Mouse (Mus musculus): ENCODE data around the gene Uts2r. TPM values are rescaled to one million over a fixed set of nuclear protein-coding genes. Genes with fewer than 3 reads are reported as not detected.
A peak's percentile ranks its signal among the peaks of the same experiment; 100 is the strongest.

Uts2r gene
- total and polyA plus RNA-seq, 3 experiments: not detected

GRCm38 (mm10) chr11:121112091-121112775, 47.8 kb upstream of the Uts2r start:
- no peak overlapping the region for H3K27ac ChIP-seq (ENCODE audit: control insufficient read depth, low read depth, low read length)
- H3K4me1 ChIP-seq (ENCODE audit: control insufficient read depth in 1 of 2, insufficient read depth in 2 of 2, low read length in 2 of 2): peaks cover 5 to 17% of the 10 kb centered on the region in 2 experiments
- no peaks in the 10 kb centered on the region; a peak in 1 of 4 replicates for H3K27me3 ChIP-seq (ENCODE audit: control insufficient read depth in 1 of 2, insufficient read depth in 2 of 2, low read length in 2 of 2)
- DNase-seq (ENCODE audit: low read depth, low spot score): no peak
- H3K9me3 ChIP-seq (replicated peaks; ENCODE audit: insufficient read depth, low read length): no peaks in the 10 kb centered on the region
- no peak overlapping the region for H3K9ac ChIP-seq (ENCODE audit: control insufficient read depth, low read depth, low read length, poor library complexity, severe bottlenecking)
- H3K4me3 ChIP-seq (ENCODE audit: control insufficient read depth in 1 of 2, insufficient read depth in 1 of 2, low read depth in 2 of 2, low read length in 2 of 2): no peak overlapping the region
- peaks cover 11% of the 10 kb centered on the region for H3K79me2 ChIP-seq (ENCODE audit: control insufficient read depth, insufficient read depth, low read length, poor library complexity)
- TF ChIP-seq ZMIZ1 (IDR thresholded peaks at IDR 0.05; ENCODE audit: low read depth, low read length): no peak
- H3K36me3 ChIP-seq (ENCODE audit: control insufficient read depth in 1 of 2, insufficient read depth in 2 of 2, low read length in 2 of 2): peaks cover 0 to 13% of the 10 kb centered on the region in 2 experiments; a peak in 2 of 4 replicates

- peak; percentile 93 for DNase-seq (ENCODE audit: low read depth, low spot score)
- Histone ChIP-seq H3K36me3 (ENCODE audit: control insufficient read depth in 1 of 2, insufficient read depth in 2 of 2, low read length in 2 of 2) (peaks cover 0 to 25% of the 10 kb centered on the region in 2 experiments; a peak in 2 of 4 replicates), H3K9ac (ENCODE audit: control insufficient read depth, low read depth, low read length, poor library complexity, severe bottlenecking) (peak overlapping the region; percentile 89), H3K27me3 (ENCODE audit: control insufficient read depth in 1 of 2, insufficient read depth in 2 of 2, low read length in 2 of 2) (no peaks in the 10 kb centered on the region), H3K9me3 (replicated peaks; ENCODE audit: insufficient read depth, low read length) (no peaks in the 10 kb centered on the region), H3K4me1 (ENCODE audit: control insufficient read depth in 1 of 2, insufficient read depth in 2 of 2, low read length in 2 of 2) (peaks cover 13 to 24% of the 10 kb centered on the region in 2 experiments), H3K4me3 (ENCODE audit: control insufficient read depth in 1 of 2, insufficient read depth in 1 of 2, low read depth in 2 of 2, low read length in 2 of 2) (peak overlapping the region; percentile 39 to 82), H3K79me2 (ENCODE audit: control insufficient read depth, insufficient read depth, low read length, poor library complexity) (peaks cover 18% of the 10 kb centered on the region), H3K27ac (ENCODE audit: control insufficient read depth, low read depth, low read length) (peak overlapping the region; percentile 79)
- TF ChIP-seq BHLHE40 (IDR thresholded peaks at IDR 0.05; ENCODE audit: borderline replicate concordance, low read depth, low read length): no peak
- TF ChIP-seq HCFC1 (IDR thresholded peaks at IDR 0.05; ENCODE audit: low read depth, low read length): peak; percentile 73
- TF ChIP-seq ETS1 (IDR thresholded peaks at IDR 0.05; ENCODE audit: low read depth, low read length): no peak
- TF ChIP-seq RCOR1 (IDR thresholded peaks at IDR 0.05; ENCODE audit: low read depth, low read length): no peak
- TF ChIP-seq NELFE (IDR thresholded peaks at IDR 0.05; ENCODE audit: low read depth, low read length): peak; percentile 83
- peak; percentile 77 for TF ChIP-seq ELF1 (IDR thresholded peaks at IDR 0.05; ENCODE audit: low read depth, low read length)
- no peak for TF ChIP-seq ZC3H11A (IDR thresholded peaks at IDR 0.05; ENCODE audit: low read depth, low read length)
- TF ChIP-seq POLR2A (IDR thresholded peaks at IDR 0.05; ENCODE audit: control insufficient read depth in 1 of 2, insufficient read depth in 1 of 2, low read depth in 1 of 2, low read length in 2 of 2, poor library complexity in 1 of 2): peak; percentile 76 to 95
- TF ChIP-seq USF1 (IDR thresholded peaks at IDR 0.05; ENCODE audit: low read depth, low read length): no peak
- TF ChIP-seq E2F4 (IDR thresholded peaks at IDR 0.05; ENCODE audit: borderline replicate concordance, low read depth, low read length): no peak
- peak; percentile 97 for TF ChIP-seq TBP (IDR thresholded peaks at IDR 0.05; ENCODE audit: low read depth, low read length)
- TF ChIP-seq POLR2AphosphoS2 (IDR thresholded peaks at IDR 0.05; ENCODE audit: low read length): peak; percentile 74
- no peak for TF ChIP-seq SMC3 (IDR thresholded peaks at IDR 0.05; ENCODE audit: low read depth, low read length)
- TF ChIP-seq POLR2AphosphoS5 (IDR thresholded peaks at IDR 0.05; ENCODE audit: borderline replicate concordance, low read depth, low read length): no peak
- peak; percentile 37; the same call in 1 of the 2 replicates for TF ChIP-seq MXI1 (IDR thresholded peaks at IDR 0.05; ENCODE audit: low read depth, low read length)
- TF ChIP-seq MAZ (IDR thresholded peaks at IDR 0.05; ENCODE audit: low read depth, low read length): peak; percentile 70; the same call in 1 of the 2 replicates
- TF ChIP-seq MEF2A (IDR thresholded peaks at IDR 0.05; ENCODE audit: extremely low read depth, insufficient replicate concordance, low read depth, low read length, poor library complexity, severe bottlenecking): no peak
- TF ChIP-seq CTCF (IDR thresholded peaks at IDR 0.05 in 2 of 3, conservative IDR thresholded peaks at IDR 0.05 in 1 of 3; ENCODE audit: control insufficient read depth in 1 of 3, insufficient read depth in 1 of 3, low read depth in 2 of 3, low read length in 3 of 3, poor library complexity in 1 of 3, severe bottlenecking in 1 of 3): peak in 2 of 3 experiments; percentile 39 to 52; a peak in 4 of 6 replicates
- no peak for TF ChIP-seq JUND (IDR thresholded peaks at IDR 0.05; ENCODE audit: low read depth, low read length)
- no peak for TF ChIP-seq ZNF384 (IDR thresholded peaks at IDR 0.05; ENCODE audit: low read depth, low read length)
- TF ChIP-seq NRF1 (IDR thresholded peaks at IDR 0.05; ENCODE audit: insufficient read depth, low read depth, low read length, poor library complexity, severe bottlenecking): peak; percentile 81
- peak; percentile 84 for TF ChIP-seq MYC (IDR thresholded peaks at IDR 0.05; ENCODE audit: low read depth, low read length)
- no peak for TF ChIP-seq RAD21 (IDR thresholded peaks at IDR 0.05; ENCODE audit: low read depth, low read length)
- TF ChIP-seq ZKSCAN1 (IDR thresholded peaks at IDR 0.05; ENCODE audit: low read depth, low read length): no peak
- peak; percentile 71; the same call in 1 of the 2 replicates for TF ChIP-seq ZMIZ1 (IDR thresholded peaks at IDR 0.05; ENCODE audit: low read depth, low read length)
- no peak for TF ChIP-seq UBTF (IDR thresholded peaks at IDR 0.05; ENCODE audit: borderline replicate concordance, insufficient read depth, low read depth, low read length)
- TF ChIP-seq MAX (IDR thresholded peaks at IDR 0.05; ENCODE audit: low read length): peak; percentile 82
- no peak for TF ChIP-seq KAT2A (conservative IDR thresholded peaks at IDR 0.05; ENCODE audit: low read depth, low read length)
- TF ChIP-seq MYB (IDR thresholded peaks at IDR 0.05; ENCODE audit: low read depth, low read length): no peak
- no peak for TF ChIP-seq TAL1 (IDR thresholded peaks at IDR 0.05; ENCODE audit: low read length)
These were observed 42.0 kb upstream of the Uts2r start for GRCm38 (mm10) chr11:121118106-121118505.
